Mouse (Mus musculus): Measurements from ENCODE around the gene Nav2.

The Nav2 gene

GRCm38 (mm10) chr7:49199366-49199765 lies 290.9 kb downstream of the Nav2 start:
- no peak for DNase-seq (ENCODE audit: low read depth in 2 of 2, low spot score in 2 of 2)

GRCm38 (mm10) chr7:49200270-49200669 lies 291.8 kb downstream of the Nav2 start:
- no peak for DNase-seq (ENCODE audit: low read depth in 2 of 2, low spot score in 2 of 2)

GRCm38 (mm10) chr7:49202971-49203370 lies 294.5 kb downstream of the Nav2 start:
- DNase-seq (ENCODE audit: low read depth in 2 of 2, low spot score in 2 of 2) = no peak

GRCm38 (mm10) chr7:49204856-49205255 lies 296.3 kb downstream of the Nav2 start:
- no peak for DNase-seq (ENCODE audit: low read depth in 2 of 2, low spot score in 2 of 2)

GRCm38 (mm10) chr7:49205551-49205950 lies 297.0 kb downstream of the Nav2 start:
- DNase-seq (ENCODE audit: low read depth in 2 of 2, low spot score in 2 of 2) = no peak

- DNase-seq (ENCODE audit: low read depth in 2 of 2, low spot score in 2 of 2) = no peak
These were observed 298.5 kb downstream of the Nav2 start for GRCm38 (mm10) chr7:49206775-49207676.

GRCm38 (mm10) chr7:49209526-49209925 lies 301.0 kb downstream of the Nav2 start:
- no peak for DNase-seq (ENCODE audit: low read depth in 2 of 2, low spot score in 2 of 2)

GRCm38 (mm10) chr7:49210721-49211120 lies 302.2 kb downstream of the Nav2 start:
- no peak for DNase-seq (ENCODE audit: low read depth in 2 of 2, low spot score in 2 of 2)

- DNase-seq (ENCODE audit: low read depth in 2 of 2, low spot score in 2 of 2) = no peak
These were observed 304.5 kb downstream of the Nav2 start for GRCm38 (mm10) chr7:49213011-49213410.

- DNase-seq (ENCODE audit: low read depth in 2 of 2, low spot score in 2 of 2) = no peak
These were observed 309.3 kb downstream of the Nav2 start for GRCm38 (mm10) chr7:49217786-49218185.

GRCm38 (mm10) chr7:49225741-49226140 lies 317.2 kb downstream of the Nav2 start:
- no peak for DNase-seq (ENCODE audit: low read depth in 2 of 2, low spot score in 2 of 2)

- DNase-seq (ENCODE audit: low read depth in 2 of 2, low spot score in 2 of 2) = no peak
These were observed 324.5 kb downstream of the Nav2 start for GRCm38 (mm10) chr7:49232969-49233368.

GRCm38 (mm10) chr7:49234288-49234687 lies 325.8 kb downstream of the Nav2 start:
- DNase-seq (ENCODE audit: low read depth in 2 of 2, low spot score in 2 of 2) = no peak

- DNase-seq (ENCODE audit: low read depth in 2 of 2, low spot score in 2 of 2) = no peak
These were observed 326.8 kb downstream of the Nav2 start for GRCm38 (mm10) chr7:49235271-49235681.

GRCm38 (mm10) chr7:49235821-49236220 lies 327.3 kb downstream of the Nav2 start:
- DNase-seq (ENCODE audit: low read depth in 2 of 2, low spot score in 2 of 2) = no peak

- DNase-seq (ENCODE audit: low read depth in 2 of 2, low spot score in 2 of 2) = no peak
These were observed 331.9 kb downstream of the Nav2 start for GRCm38 (mm10) chr7:49240461-49240860.

- DNase-seq (ENCODE audit: low read depth in 2 of 2, low spot score in 2 of 2) = no peak
These were observed 332.8 kb downstream of the Nav2 start for GRCm38 (mm10) chr7:49241229-49241751.

- DNase-seq (ENCODE audit: low read depth in 2 of 2, low spot score in 2 of 2) = no peak
These were observed 333.7 kb downstream of the Nav2 start for GRCm38 (mm10) chr7:49242261-49242660.

- no peak for DNase-seq (ENCODE audit: low read depth in 2 of 2, low spot score in 2 of 2)
These were observed 334.6 kb downstream of the Nav2 start for GRCm38 (mm10) chr7:49243079-49243478.

GRCm38 (mm10) chr7:49245537-49246239 lies 337.2 kb downstream of the Nav2 start:
- no peak for DNase-seq (ENCODE audit: low read depth in 2 of 2, low spot score in 2 of 2)

GRCm38 (mm10) chr7:49246240-49246578 lies 337.7 kb downstream of the Nav2 start:
- DNase-seq (ENCODE audit: low read depth in 2 of 2, low spot score in 2 of 2) = no peak

Measured in CD8-positive naive resting alpha-beta T cell, adult 2 months (primary cell).